Mouse (Mus musculus) hindbrain, embryonic 12.5 days (tissue): ENCODE data around the gene Olfr1354. TPM values are rescaled to one million over a fixed set of nuclear protein-coding genes. Genes with fewer than 3 reads are reported as not detected.
"Not testable (repeated sequence)": the region's sequence is repeated elsewhere in the genome, so short reads cannot be mapped to it uniquely, and the experiment has no call there.

Source experiments
- ATAC-seq: fragments of 200-750 bp; cut with Nextera tagmentation; 2 replicates; pipeline ENCODE4 v1.8.0; 2017; ENCODE audit warnings: moderate TSS enrichment; ENCODE audit not compliant: low FRiP score
- H3K27ac ChIP-seq: fragments of 300-500 bp; sonication (generic); 2 replicates; pipeline ENCODE4 v1.5.1; 2016; ENCODE audit warnings: mild to moderate bottlenecking
- H3K27me3 ChIP-seq: fragments of 300-500 bp; sonication (generic); 2 replicates; pipeline ENCODE4 v1.6.1; 2016; ENCODE audit warnings: mild to moderate bottlenecking
- H3K36me3 ChIP-seq: fragments of 300-500 bp; sonication (generic); 2 replicates; pipeline ENCODE4 v1.6.1; 2016; ENCODE audit warnings: mild to moderate bottlenecking
- H3K4me1 ChIP-seq: fragments of 300-500 bp; sonication (generic); 2 replicates; pipeline ENCODE4 v1.6.1; 2016
- H3K4me2 ChIP-seq: fragments of 300-500 bp; sonication (generic); replicated peaks from 2 replicates; pipeline ENCODE4 v1.6.1; 2016; ENCODE audit warnings: mild to moderate bottlenecking
- H3K4me3 ChIP-seq: fragments of 300-500 bp; sonication (generic); 2 replicates; pipeline ENCODE4 v1.5.1; 2016; ENCODE audit warnings: mild to moderate bottlenecking
- H3K9ac ChIP-seq: fragments of 300-500 bp; sonication (generic); 2 replicates; pipeline ENCODE4 v1.6.1; 2016; ENCODE audit warnings: mild to moderate bottlenecking, moderate library complexity
- H3K9me3 ChIP-seq: fragments of 300-500 bp; sonication (generic); replicated peaks from 2 replicates; pipeline ENCODE4 v1.6.1; 2016; ENCODE audit warnings: mild to moderate bottlenecking
- WGBS: fragments of 180-500 bp; shearing (Covaris S2); methylation state at CpG from one replicate; pipeline ENCODE4 v1.1.7; 2016; 5-methylcytosine and 5-hydroxymethylcytosine counted together
- polyA plus RNA-seq: library from polyadenylated mRNA; unstranded; fragments of >200 nt; fragmentation: Nextera tagmentation; extraction: Ambion mirVana; gene quantifications from 2 replicates; pipeline ENCODE4 v1.2.1, GENCODE M21; 2016

Gene Olfr1354
- not detected in 2 replicates for polyA plus RNA-seq

DNA sequence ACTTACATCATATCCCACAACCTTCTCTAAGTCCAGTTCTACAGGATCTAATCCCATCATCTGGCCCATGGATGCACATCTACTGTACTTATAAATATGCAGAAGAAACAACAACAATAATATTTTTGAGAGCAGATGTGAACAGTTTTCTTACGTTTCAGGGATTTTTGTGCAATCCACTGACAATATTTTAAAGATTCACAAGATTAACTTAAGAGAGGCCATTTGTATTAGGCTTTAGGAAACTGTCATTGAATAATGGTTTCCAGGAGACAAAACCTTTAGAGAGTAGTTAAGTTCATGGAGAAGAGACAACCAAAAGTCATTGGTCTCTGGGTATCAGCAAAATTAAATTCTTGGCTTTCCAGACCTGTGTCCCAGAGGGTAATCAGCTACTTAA is at the start of gene Olfr1354:
TSS of gene Olfr1354 (plus strand) at position 301 of the 400 bp plus-strand sequence.
- not testable (repeated sequence) for H3K9me3 ChIP-seq, H3K9ac ChIP-seq, H3K4me2 ChIP-seq, H3K4me3 ChIP-seq, H3K27me3 ChIP-seq, H3K27ac ChIP-seq, H3K4me1 ChIP-seq, ATAC-seq, H3K36me3 ChIP-seq
- WGBS = 74% methylated on average over 1 of the region's 1 CpGs

DNA sequence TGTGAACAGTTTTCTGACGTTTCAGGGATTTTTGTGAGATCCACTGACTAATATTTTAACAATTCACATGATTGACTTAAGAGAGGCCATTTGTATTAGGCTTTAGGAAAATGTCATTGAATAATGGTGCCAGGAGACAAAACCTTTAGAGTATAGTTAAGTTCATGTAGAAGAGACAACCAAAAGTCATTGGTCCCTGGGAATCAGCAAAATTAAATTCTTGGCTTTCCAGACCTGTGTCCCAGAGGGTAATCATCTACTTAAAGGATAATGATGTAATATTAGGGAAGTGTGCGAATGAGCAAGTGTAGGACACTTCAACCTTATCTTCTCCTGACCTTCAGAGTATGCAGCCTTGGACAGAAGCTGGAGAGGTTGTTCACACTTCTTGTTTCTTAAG is 37.7 kb upstream of the Olfr1354 start, which contains the start of gene Olfr1355:
TSS of gene Olfr1355 (plus strand) at position 301 of the 400 bp plus-strand sequence.
- no peaks in the 10 kb centered on the region for H3K4me1 ChIP-seq
- no peak within 1 kb of the TSS for H3K4me2 ChIP-seq
- ATAC-seq = no peak
- H3K9ac ChIP-seq = no peak within 1 kb of the TSS
- H3K27me3 ChIP-seq = no peaks in the 10 kb centered on the region
- H3K4me3 ChIP-seq = no peak within 1 kb of the TSS
- H3K36me3 ChIP-seq = no peaks in the 10 kb centered on the region
- H3K9me3 ChIP-seq = no peaks in the 10 kb centered on the region
- WGBS = 70% methylated on average over 2 of the region's 2 CpGs
- no peak within 1 kb of the TSS for H3K27ac ChIP-seq

DNA sequence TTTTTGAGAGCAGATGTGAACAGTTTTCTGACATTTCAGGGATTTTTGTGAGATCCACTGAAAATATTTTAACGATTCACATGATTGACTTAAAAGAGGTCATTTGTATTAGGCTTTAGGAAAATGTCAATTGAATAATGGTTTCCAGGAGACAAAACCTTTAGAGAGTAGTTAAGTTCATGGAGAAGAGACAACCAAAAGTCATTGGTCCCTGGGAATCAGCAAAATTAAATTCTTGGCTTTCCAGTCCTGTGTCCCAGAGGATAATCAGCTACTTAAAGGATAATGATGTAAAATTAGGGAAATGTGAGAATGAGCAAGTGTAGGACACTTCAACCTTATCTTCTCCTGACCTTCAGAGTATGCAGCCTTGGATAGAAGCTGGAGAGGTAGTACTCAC is 37.4 kb downstream of the Olfr1354 start, which contains the start of gene Olfr8:
TSS of gene Olfr8 (plus strand) at position 301 of the 400 bp plus-strand sequence.
- H3K36me3 ChIP-seq, H3K9ac ChIP-seq, H3K27ac ChIP-seq, H3K4me2 ChIP-seq, H3K4me3 ChIP-seq, H3K27me3 ChIP-seq, ATAC-seq, H3K9me3 ChIP-seq, H3K4me1 ChIP-seq: not testable (repeated sequence)
- WGBS = 92% methylated on average over 1 of the region's 1 CpGs

DNA sequence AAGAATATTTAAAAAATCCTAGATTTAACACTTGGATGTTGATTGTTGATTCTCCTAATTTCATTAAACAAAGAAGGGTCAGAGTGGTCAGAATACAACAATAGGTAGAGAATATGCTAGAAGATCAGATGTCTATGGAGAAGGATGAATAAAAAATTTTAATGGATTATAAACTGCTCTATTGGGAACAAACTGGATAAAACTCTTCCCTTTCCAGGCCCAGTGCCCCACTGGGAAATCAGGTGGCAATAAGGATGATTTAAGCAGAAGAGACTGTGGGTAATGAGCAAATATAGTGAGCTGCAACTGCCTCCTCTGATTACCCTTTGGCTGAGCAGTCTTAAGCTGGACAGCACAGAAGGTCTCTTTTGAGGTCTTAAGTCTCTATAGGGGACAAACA is 50.0 kb downstream of the Olfr1354 start, which contains the start of gene Olfr1353:
TSS of gene Olfr1353 (plus strand) at position 301 of the 400 bp plus-strand sequence.
- not testable (repeated sequence) for H3K27ac ChIP-seq, ATAC-seq, H3K9me3 ChIP-seq

More for the DNA sequence above, 50.0 kb downstream of the Olfr1354 start, which contains the start of gene Olfr1353:
- not testable (repeated sequence) for H3K9ac ChIP-seq, H3K4me3 ChIP-seq, H3K27me3 ChIP-seq, H3K4me1 ChIP-seq, H3K4me2 ChIP-seq, H3K36me3 ChIP-seq

Other genes with a start within 250 kb of the Olfr1354 start
- gene Casp14, start 194.9 kb upstream of the Olfr1354 start, polyA plus RNA-seq = 0.13 TPM in 1 of 2 replicates, not detected in the other
- 0.17 and 0.31 TPM in 2 replicates for gene Ccdc105, start 160.1 kb upstream of the Olfr1354 start, polyA plus RNA-seq
- 2.0 and 2.2 TPM in 2 replicates for gene Slc1a6, start 132.7 kb upstream of the Olfr1354 start, polyA plus RNA-seq
- not detected in 2 replicates for gene Olfr1356, start 61.0 kb upstream of the Olfr1354 start, polyA plus RNA-seq
- gene Olfr1355, start 37.6 kb upstream of the Olfr1354 start, polyA plus RNA-seq = not detected in 2 replicates
- gene Olfr8, start 37.5 kb downstream of the Olfr1354 start, polyA plus RNA-seq = not detected in 2 replicates
- not detected in 2 replicates for gene Olfr1353, start 50.1 kb downstream of the Olfr1354 start, polyA plus RNA-seq
- gene Olfr1352, start 67.9 kb downstream of the Olfr1354 start, polyA plus RNA-seq = not detected in 2 replicates
- not detected in 2 replicates for gene Olfr1351, start 99.3 kb downstream of the Olfr1354 start, polyA plus RNA-seq
- gene Olfr57, start 115.6 kb downstream of the Olfr1354 start, polyA plus RNA-seq = 0.34 TPM in 1 of 2 replicates, not detected in the other
- 53.3 and 56.2 TPM in 2 replicates for gene 2610008E11Rik, start 184.4 kb downstream of the Olfr1354 start, polyA plus RNA-seq
- gene Vmn2r80, start 235.6 kb downstream of the Olfr1354 start, polyA plus RNA-seq = not detected in 2 replicates